Mouse (Mus musculus) liver, adult 2 months (tissue): ENCODE results near the gene Scg5.

Experiments
- CTCF ChIP-seq: fragments of 200-500 bp; IDR thresholded peaks from 2 replicates; pipeline ENCODE4 v1.5.1; 2011; ENCODE audit warnings: low read depth, low read length, control low read depth
- POLR2A ChIP-seq: fragments of 200-500 bp; IDR thresholded peaks from 2 replicates; pipeline ENCODE4 v1.6.1; 2011; ENCODE audit warnings: low read length, control low read depth; ENCODE audit not compliant: insufficient read depth; ENCODE audit errors: extremely low read depth

DNA sequence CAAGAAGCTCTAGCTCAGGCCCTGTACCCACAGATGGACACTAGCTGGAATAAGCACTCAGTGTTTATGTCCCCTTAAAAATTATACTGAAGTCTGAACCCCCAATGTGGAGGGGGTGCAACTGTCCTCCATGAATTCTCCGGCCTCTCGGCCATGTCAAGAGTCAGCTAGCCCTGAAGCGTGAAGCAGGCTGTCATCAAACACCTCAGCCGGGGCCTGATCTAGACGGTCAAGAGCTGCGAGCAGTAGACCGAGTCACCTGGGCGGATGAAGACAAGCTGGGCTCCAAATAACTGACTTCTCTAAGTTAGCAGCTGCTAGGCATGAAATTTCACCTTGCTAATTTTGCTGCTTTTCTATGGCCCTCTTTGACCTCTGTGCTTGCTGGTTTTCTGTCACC is 6.6 kb downstream of the Scg5 start:
- TF ChIP-seq POLR2A (no peak), CTCF (no peak)
